Mouse (Mus musculus): Measurements from ENCODE around the gene Shoc2.
"Not testable (repeated sequence)": the region's sequence is repeated elsewhere in the genome, so short reads cannot be mapped to it uniquely, and the experiment has no call there.

Gene Shoc2

GRCm38 (mm10) chr19:53933050-53933449 is 11.1 kb upstream of the Shoc2 start:
- no peak for DNase-seq (ENCODE audit: low spot score)

- no peak for DNase-seq (ENCODE audit: low spot score)
Measured at GRCm38 (mm10) chr19:53934046-53934445, 10.1 kb upstream of the Shoc2 start.

GRCm38 (mm10) chr19:53939467-53939866 is 4.6 kb upstream of the Shoc2 start:
- no peak for DNase-seq (ENCODE audit: low spot score)

- DNase-seq (ENCODE audit: low spot score): no peak
Measured at GRCm38 (mm10) chr19:53941139-53941538, 3.0 kb upstream of the Shoc2 start.

GRCm38 (mm10) chr19:53942342-53942741 is 1.8 kb upstream of the Shoc2 start:
- DNase-seq (ENCODE audit: low spot score): no peak

GRCm38 (mm10) chr19:53944786-53945169 is 672 bp downstream of the Shoc2 start:
- DNase-seq (ENCODE audit: low spot score): no peak

GRCm38 (mm10) chr19:53945171-53946042 is 1.3 kb downstream of the Shoc2 start:
- peak; percentile 65 for DNase-seq (ENCODE audit: low spot score)

- DNase-seq (ENCODE audit: low spot score): no peak
Measured at GRCm38 (mm10) chr19:53957513-53957912, 13.4 kb downstream of the Shoc2 start.

GRCm38 (mm10) chr19:53962511-53962910 is 18.4 kb downstream of the Shoc2 start:
- no peak for DNase-seq (ENCODE audit: low spot score)

- not testable (repeated sequence) for DNase-seq (ENCODE audit: low spot score)
Measured at GRCm38 (mm10) chr19:53964347-53964746, 20.2 kb downstream of the Shoc2 start.

GRCm38 (mm10) chr19:53964910-53965633 is 21.0 kb downstream of the Shoc2 start:
- no peak for DNase-seq (ENCODE audit: low spot score)

- DNase-seq (ENCODE audit: low spot score): no peak
Measured at GRCm38 (mm10) chr19:53969226-53969625, 25.1 kb downstream of the Shoc2 start.

GRCm38 (mm10) chr19:53971938-53972337 is 27.8 kb downstream of the Shoc2 start:
- no peak for DNase-seq (ENCODE audit: low spot score)

- no peak for DNase-seq (ENCODE audit: low spot score)
Measured at GRCm38 (mm10) chr19:53973656-53974055, 29.6 kb downstream of the Shoc2 start.

- DNase-seq (ENCODE audit: low spot score): no peak
Measured at GRCm38 (mm10) chr19:53982041-53982440, 37.9 kb downstream of the Shoc2 start.

- no peak for DNase-seq (ENCODE audit: low spot score)
Measured at GRCm38 (mm10) chr19:53983336-53983735, 39.2 kb downstream of the Shoc2 start.

GRCm38 (mm10) chr19:53984628-53985027 is 40.5 kb downstream of the Shoc2 start:
- no peak for DNase-seq (ENCODE audit: low spot score)

- DNase-seq (ENCODE audit: low spot score): no peak
Measured at GRCm38 (mm10) chr19:53990538-53990937, 46.4 kb downstream of the Shoc2 start.

- DNase-seq (ENCODE audit: low spot score): no peak
Measured at GRCm38 (mm10) chr19:53993860-53994259, 49.8 kb downstream of the Shoc2 start.

GRCm38 (mm10) chr19:53994276-53994675 is 50.2 kb downstream of the Shoc2 start:
- DNase-seq (ENCODE audit: low spot score): no peak

GRCm38 (mm10) chr19:54010973-54011372 is 66.9 kb downstream of the Shoc2 start:
- peak; percentile 30 for DNase-seq (ENCODE audit: low spot score)

GRCm38 (mm10) chr19:54014999-54015398 is 70.9 kb downstream of the Shoc2 start:
- DNase-seq (ENCODE audit: low spot score): no peak

- no peak for DNase-seq (ENCODE audit: low spot score)
Measured at GRCm38 (mm10) chr19:54015503-54015902, 71.4 kb downstream of the Shoc2 start.
